Mouse (Mus musculus): ENCODE data around the gene Abcc3. TPM values are rescaled to one million over a fixed set of nuclear protein-coding genes. Genes with fewer than 3 reads are reported as not detected.
A peak's percentile ranks its signal among the peaks of the same experiment; 100 is the strongest.
"Not testable (repeated sequence)": the region's sequence is repeated elsewhere in the genome, so short reads cannot be mapped to it uniquely, and the experiment has no call there.

Gene Abcc3
- total RNA-seq, 2 experiments from 2014 or later, result 1.7 to 3.9 TPM

GRCm38 (mm10) chr11:94404178-94404577, 11.4 kb upstream of the Abcc3 start:
- no peak for DNase-seq
- intact Hi-C loops (cut with DNase I), result loop anchor here (1.0 to 5.0 kb wide), 3 partner anchors 63 to 167 kb away; no protein-coding TSS in a partner anchor

GRCm38 (mm10) chr11:94403757-94404156, 11.0 kb upstream of the Abcc3 start:
- intact Hi-C loops (cut with DNase I), result loop anchor here (1.0 to 5.0 kb wide), 3 partner anchors 63 to 166 kb away; no protein-coding TSS in a partner anchor
- DNase-seq, result no peak

GRCm38 (mm10) chr11:94402731-94403130, 9.9 kb upstream of the Abcc3 start:
- intact Hi-C loops (cut with DNase I), result loop anchor here (5.0 kb wide), 1 partner anchor 165 kb away; no protein-coding TSS in a partner anchor
- DNase-seq, result no peak

GRCm38 (mm10) chr11:94402029-94402428, 9.2 kb upstream of the Abcc3 start:
- DNase-seq, result not testable (repeated sequence)
- intact Hi-C loops (cut with DNase I), result loop anchor here (5.0 kb wide), 1 partner anchor 165 kb away; no protein-coding TSS in a partner anchor

GRCm38 (mm10) chr11:94400996-94401395, 8.2 kb upstream of the Abcc3 start:
- intact Hi-C loops (cut with DNase I), result loop anchor here (5.0 kb wide), 1 partner anchor 164 kb away; no protein-coding TSS in a partner anchor
- DNase-seq, result no peak

GRCm38 (mm10) chr11:94394107-94394506, 1.3 kb upstream of the Abcc3 start:
- no peak for DNase-seq
- intact Hi-C loops (cut with DNase I), result no loop called here

- intact Hi-C loops (cut with DNase I); DNase-seq: not testable (repeated sequence)
Observed at GRCm38 (mm10) chr11:94393490-94393889, 693 bp upstream of the Abcc3 start.

GRCm38 (mm10) chr11:94391661-94392060, 1.1 kb downstream of the Abcc3 start:
- DNase-seq, result no peak
- intact Hi-C loops (cut with DNase I), result no loop called here

GRCm38 (mm10) chr11:94390825-94391224, 2.0 kb downstream of the Abcc3 start:
- intact Hi-C loops (cut with DNase I), result no loop called here
- no peak for DNase-seq

- intact Hi-C loops (cut with DNase I), result no loop called here
Observed at GRCm38 (mm10) chr11:94389724-94390396, 2.9 kb downstream of the Abcc3 start.

GRCm38 (mm10) chr11:94389021-94389420, 3.8 kb downstream of the Abcc3 start:
- intact Hi-C loops (cut with DNase I), result no loop called here
- no peak for DNase-seq

More at GRCm38 (mm10) chr11:94389724-94390396, 2.9 kb downstream of the Abcc3 start:
- no peak for DNase-seq

- intact Hi-C loops (cut with DNase I), result no loop called here
- no peak for DNase-seq
Observed at GRCm38 (mm10) chr11:94387756-94388155, 5.0 kb downstream of the Abcc3 start.

- peak; percentile 32 to 54 for DNase-seq
Observed at GRCm38 (mm10) chr11:94385977-94386771, 6.6 kb downstream of the Abcc3 start.

GRCm38 (mm10) chr11:94379736-94380135, 13.1 kb downstream of the Abcc3 start:
- no peak for DNase-seq
- intact Hi-C loops (cut with DNase I), result no loop called here

More at GRCm38 (mm10) chr11:94385977-94386771, 6.6 kb downstream of the Abcc3 start:
- intact Hi-C loops (cut with DNase I), result no loop called here

- no peak for DNase-seq
- intact Hi-C loops (cut with DNase I), result no loop called here
Observed at GRCm38 (mm10) chr11:94379061-94379460, 13.7 kb downstream of the Abcc3 start.

GRCm38 (mm10) chr11:94374276-94374948, 18.4 kb downstream of the Abcc3 start:
- no peak for DNase-seq
- intact Hi-C loops (cut with DNase I), result no loop called here

GRCm38 (mm10) chr11:94370809-94371208, 22.0 kb downstream of the Abcc3 start:
- intact Hi-C loops (cut with DNase I), result no loop called here
- DNase-seq, result no peak

- DNase-seq, result no peak
- intact Hi-C loops (cut with DNase I), result no loop called here
Observed at GRCm38 (mm10) chr11:94369981-94370380, 22.8 kb downstream of the Abcc3 start.

GRCm38 (mm10) chr11:94365340-94365739, 27.5 kb downstream of the Abcc3 start:
- DNase-seq, result no peak
- intact Hi-C loops (cut with DNase I), result no loop called here

- intact Hi-C loops (cut with DNase I), result no loop called here
- no peak for DNase-seq
Observed at GRCm38 (mm10) chr11:94363690-94364089, 29.1 kb downstream of the Abcc3 start.

GRCm38 (mm10) chr11:94362101-94362500, 30.7 kb downstream of the Abcc3 start:
- intact Hi-C loops (cut with DNase I), result no loop called here
- DNase-seq, result no peak
